Mouse (Mus musculus) retina, postnatal 1 day (tissue): ENCODE results near the gene Gxylt2.

Source experiments
- DNase-seq: peaks from one replicate; pipeline ENCODE4 v3.0.0-alpha.2; 2012

Gxylt2 gene

GRCm38 (mm10) chr6:100716152-100716551, 11.6 kb downstream of the Gxylt2 start:
- no peak for DNase-seq

GRCm38 (mm10) chr6:100716817-100717216, 12.3 kb downstream of the Gxylt2 start:
- no peak for DNase-seq

- DNase-seq = no peak
Measured at GRCm38 (mm10) chr6:100720098-100720501, 15.6 kb downstream of the Gxylt2 start.

- DNase-seq = peak; percentile 34
Measured at GRCm38 (mm10) chr6:100720882-100721721, 16.6 kb downstream of the Gxylt2 start.

GRCm38 (mm10) chr6:100731996-100732375, 27.5 kb downstream of the Gxylt2 start:
- no peak for DNase-seq

GRCm38 (mm10) chr6:100732376-100733021, 28.0 kb downstream of the Gxylt2 start:
- no peak for DNase-seq

GRCm38 (mm10) chr6:100733218-100733617, 28.7 kb downstream of the Gxylt2 start:
- DNase-seq = no peak

GRCm38 (mm10) chr6:100734321-100734720, 29.8 kb downstream of the Gxylt2 start:
- no peak for DNase-seq

- no peak for DNase-seq
Measured at GRCm38 (mm10) chr6:100758431-100759208, 54.1 kb downstream of the Gxylt2 start.

GRCm38 (mm10) chr6:100767756-100768155, 63.2 kb downstream of the Gxylt2 start:
- no peak for DNase-seq

- no peak for DNase-seq
Measured at GRCm38 (mm10) chr6:100775923-100776505, 71.5 kb downstream of the Gxylt2 start.

- DNase-seq = no peak
Measured at GRCm38 (mm10) chr6:100778595-100778994, 74.1 kb downstream of the Gxylt2 start.

GRCm38 (mm10) chr6:100780421-100780820, 75.9 kb downstream of the Gxylt2 start:
- DNase-seq = no peak

- DNase-seq = no peak
Measured at GRCm38 (mm10) chr6:100781644-100782043, 77.1 kb downstream of the Gxylt2 start.

- DNase-seq = no peak
Measured at GRCm38 (mm10) chr6:100787726-100788125, 83.2 kb downstream of the Gxylt2 start.

GRCm38 (mm10) chr6:100789161-100789560, 84.6 kb downstream of the Gxylt2 start:
- DNase-seq = no peak

- DNase-seq = no peak
Measured at GRCm38 (mm10) chr6:100792055-100792659, 87.6 kb downstream of the Gxylt2 start.

GRCm38 (mm10) chr6:100792973-100793769, 88.6 kb downstream of the Gxylt2 start:
- DNase-seq = no peak

GRCm38 (mm10) chr6:100795797-100796196, 91.3 kb downstream of the Gxylt2 start:
- DNase-seq = no peak

- no peak for DNase-seq
Measured at GRCm38 (mm10) chr6:100799290-100799689, 94.8 kb downstream of the Gxylt2 start.

- DNase-seq = no peak
Measured at GRCm38 (mm10) chr6:100799766-100800165, 95.2 kb downstream of the Gxylt2 start.

GRCm38 (mm10) chr6:100800497-100800955, 96.0 kb downstream of the Gxylt2 start:
- DNase-seq = peak; percentile 14
